Mouse (Mus musculus) lung, adult 18-20 months (tissue): ENCODE data around the gene Neu3.
A peak's percentile ranks its signal among the peaks of the same experiment; 100 is the strongest.
"Not testable (repeated sequence)": the region's sequence is repeated elsewhere in the genome, so short reads cannot be mapped to it uniquely, and the experiment has no call there.

ENCODE experiments used
- DNase-seq, 2 experiments: peaks; one replicate each; pipeline ENCODE4 v3.0.0; 2022; ENCODE audit warnings: mixed read lengths in 2 of 2

The Neu3 gene

DNA sequence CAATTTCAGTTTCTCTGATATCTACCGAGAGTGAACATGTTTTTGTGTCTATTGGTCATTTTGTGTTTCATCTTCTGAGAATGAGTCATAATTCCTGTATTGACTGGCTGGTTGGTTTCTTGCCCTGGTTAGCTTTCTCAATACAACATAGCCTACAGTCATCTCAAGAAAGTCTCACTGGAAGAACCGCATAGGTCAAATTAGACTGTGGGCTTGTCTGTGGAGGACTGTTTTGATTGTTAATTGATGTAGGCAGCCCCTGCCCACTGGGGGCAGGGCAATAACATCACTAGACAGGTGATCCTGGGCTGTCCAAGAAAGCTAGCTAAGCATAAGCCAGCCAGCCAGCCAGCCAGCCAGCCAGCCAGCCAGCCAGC, 5.6 kb upstream of the Neu3 start:
- no peak for DNase-seq

- no peak for DNase-seq
Measured at GRCm38 (mm10) chr7:99833115-99833845, 5.1 kb upstream of the Neu3 start.

GRCm38 (mm10) chr7:99826096-99826495, 2.1 kb downstream of the Neu3 start:
- DNase-seq, result no peak

DNA sequence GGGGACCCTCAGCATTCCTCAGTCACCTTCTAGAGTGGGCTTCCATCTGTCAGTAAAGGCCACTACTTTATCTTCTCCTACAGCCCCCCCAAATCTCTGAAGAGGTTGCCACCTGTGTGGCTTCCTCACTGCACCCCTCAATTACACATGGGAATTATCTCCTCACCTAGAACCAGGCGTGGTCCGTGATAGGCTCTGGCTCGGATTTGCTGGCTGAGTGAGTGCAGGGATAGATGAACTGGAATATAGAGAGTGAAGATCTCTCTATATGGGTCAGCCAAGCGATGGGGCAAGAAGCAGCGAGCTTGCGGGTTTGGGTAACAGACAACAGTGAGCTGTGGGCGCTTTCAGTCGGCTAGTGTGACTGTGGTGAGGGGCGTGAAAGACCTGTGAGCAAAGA, 2.7 kb downstream of the Neu3 start:
- no peak for DNase-seq

GRCm38 (mm10) chr7:99824649-99825483, 3.4 kb downstream of the Neu3 start:
- DNase-seq, result no peak

DNA sequence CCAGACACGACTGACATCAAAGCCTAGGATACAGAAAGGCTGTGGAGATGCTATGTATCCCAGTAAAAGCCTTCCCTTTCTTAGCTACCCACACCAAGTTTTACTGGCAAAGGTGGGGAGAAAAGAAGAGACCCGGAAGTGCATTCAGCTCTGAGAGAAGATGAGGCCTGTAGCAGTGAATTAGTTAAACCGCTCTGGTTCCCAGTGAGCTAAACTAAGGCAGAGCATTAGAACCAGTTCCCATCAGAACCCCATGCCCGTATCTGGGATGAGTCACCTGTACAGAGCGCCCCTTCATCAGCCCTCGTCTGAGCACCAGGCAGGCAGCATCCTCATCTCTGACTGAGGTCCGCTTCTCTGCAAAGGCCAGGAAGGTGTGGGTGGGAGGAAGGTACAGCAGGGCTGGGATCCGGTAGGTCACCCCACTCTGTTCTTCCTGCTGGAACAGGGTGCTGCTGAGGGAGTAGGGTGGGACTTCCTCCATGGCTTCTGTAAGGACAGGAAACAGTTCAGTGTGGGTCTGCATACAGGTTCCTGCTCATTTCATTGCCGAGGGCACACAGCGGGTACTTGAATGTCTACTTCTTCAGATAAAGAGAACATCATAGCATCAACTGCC, 5.1 kb downstream of the Neu3 start:
- DNase-seq, result no peak

DNA sequence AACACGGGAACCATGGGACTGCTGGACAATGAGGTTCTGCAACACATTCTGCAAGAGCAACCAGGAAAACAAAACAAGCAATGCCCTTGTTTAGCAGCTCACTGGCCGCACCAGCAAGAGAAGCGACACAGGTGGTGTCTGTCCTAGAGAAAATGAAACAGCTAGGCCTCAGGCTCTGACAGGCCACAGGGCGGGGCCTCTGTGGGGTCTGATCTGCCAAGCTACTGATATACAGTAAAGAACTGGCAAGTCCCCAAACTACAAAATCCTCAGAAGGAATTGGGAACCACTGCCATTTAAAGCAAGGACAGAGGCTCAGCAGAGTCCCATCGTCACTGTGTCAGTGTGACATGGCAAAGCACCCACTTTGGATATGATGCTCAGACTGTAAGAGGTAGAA, 5.8 kb downstream of the Neu3 start:
- no peak for DNase-seq

- DNase-seq, result no peak
Measured at GRCm38 (mm10) chr7:99821953-99822352, 6.3 kb downstream of the Neu3 start.

DNA sequence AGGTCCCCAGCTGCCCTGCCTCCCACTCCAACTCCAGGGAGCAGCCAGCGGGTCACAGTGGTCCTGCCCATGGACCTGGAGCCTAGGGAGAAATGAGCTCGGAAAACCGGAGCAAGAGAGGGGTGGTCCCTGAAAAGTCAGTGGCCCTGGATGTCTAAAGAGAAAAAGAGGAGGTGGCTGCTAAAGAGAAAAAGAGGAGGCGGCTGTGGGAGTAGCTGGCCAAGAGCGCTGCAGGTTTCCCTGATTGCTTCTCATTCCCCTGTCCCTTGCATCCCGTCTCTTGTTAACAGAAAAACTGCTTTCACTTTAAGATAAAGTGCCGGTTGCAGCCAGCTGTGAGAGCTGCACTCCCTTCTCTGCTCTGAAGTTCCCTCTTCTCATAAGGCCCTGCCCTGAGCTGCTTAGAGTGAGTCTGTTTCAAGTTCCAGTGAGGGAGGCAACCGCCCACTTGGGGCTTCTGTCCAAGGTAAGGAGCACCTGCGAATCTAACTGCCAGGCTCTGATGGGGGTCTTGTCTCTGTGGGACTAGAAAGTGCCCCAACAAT, 10.0 kb downstream of the Neu3 start:
- peak; percentile 38 to 54 for DNase-seq

DNA sequence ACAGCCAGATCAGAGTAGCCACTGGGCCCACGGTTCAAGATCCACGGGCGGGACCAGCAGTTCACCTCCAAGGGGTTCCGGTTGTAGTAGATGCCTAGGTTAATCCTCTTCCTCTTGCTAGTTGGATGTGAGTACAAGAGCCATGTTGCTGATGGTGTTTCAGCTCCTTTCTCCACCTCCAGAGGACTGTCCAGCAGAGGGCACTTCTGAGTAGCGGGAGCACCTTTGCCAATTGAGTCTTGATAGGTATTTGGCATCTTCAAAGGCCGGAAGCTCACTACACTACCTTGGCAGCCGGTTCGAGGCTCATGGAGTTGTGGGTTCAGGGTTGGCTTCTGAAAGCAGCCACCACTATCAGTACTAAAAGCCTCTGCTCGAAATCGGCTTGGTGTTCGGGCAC, 14.8 kb downstream of the Neu3 start:
- DNase-seq, result peak; percentile 50 to 58

DNA sequence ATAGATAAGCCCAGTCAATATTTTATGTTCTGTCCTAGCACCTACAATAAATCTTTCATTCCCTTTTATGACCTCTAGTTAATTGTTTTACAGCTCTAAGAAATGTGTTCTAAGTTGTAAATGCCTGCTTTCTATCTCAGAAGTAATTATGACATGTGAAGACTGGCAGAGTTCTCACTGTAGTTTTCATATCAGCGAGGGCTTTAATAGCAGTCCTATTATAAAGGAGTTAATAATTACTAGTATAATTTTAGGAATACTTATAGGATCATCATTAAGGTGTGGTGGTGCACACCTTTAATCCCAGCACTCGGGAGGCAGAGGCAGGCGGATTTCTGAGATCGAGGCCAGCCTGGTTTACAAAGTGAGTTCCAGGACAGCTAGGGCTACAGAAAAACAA, 16.6 kb downstream of the Neu3 start:
- no peak for DNase-seq

- DNase-seq, result no peak
Measured at GRCm38 (mm10) chr7:99810814-99811213, 17.4 kb downstream of the Neu3 start.

DNA sequence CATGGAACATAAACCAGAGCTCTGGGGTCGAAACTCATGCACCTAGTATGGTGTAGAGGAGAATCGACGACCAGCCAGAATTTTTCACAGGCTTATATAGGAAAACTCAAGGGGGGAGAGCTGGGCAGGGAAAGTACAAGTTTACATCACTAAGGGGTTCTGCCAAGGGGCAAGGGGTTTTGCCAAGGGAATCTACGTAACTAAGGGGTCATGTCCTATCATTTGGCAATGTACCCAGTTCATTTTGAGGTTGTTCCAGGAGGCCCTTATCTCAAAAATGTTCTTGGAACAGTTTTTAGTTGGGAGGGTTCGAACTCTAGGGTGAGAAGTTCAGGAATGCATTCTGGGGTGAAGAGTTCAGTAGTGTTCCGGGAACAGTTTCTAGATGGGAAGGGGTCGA, 21.2 kb downstream of the Neu3 start:
- DNase-seq, result not testable (repeated sequence)

DNA sequence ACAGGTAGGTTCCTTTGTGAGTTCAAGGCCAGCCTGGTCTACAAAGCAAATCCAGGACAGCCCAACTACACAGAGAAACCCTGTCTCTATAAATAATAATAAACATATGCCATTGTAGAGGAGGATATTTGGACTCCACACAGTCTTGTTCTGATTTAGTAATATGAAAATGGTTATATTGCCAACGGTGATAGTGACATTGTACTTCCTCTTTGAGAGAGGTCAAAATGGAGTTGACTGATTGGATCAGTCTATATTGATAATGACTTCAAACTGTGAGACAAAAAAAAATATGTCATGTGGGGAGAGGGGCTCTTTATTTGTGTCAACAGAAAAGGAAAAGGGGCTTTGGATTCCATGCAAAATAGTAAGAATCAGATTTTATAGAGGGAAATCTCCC, 22.9 kb downstream of the Neu3 start:
- DNase-seq, result no peak

GRCm38 (mm10) chr7:99804033-99804432, 24.2 kb downstream of the Neu3 start:
- DNase-seq, result not testable (repeated sequence)

- DNase-seq, result no peak
Measured at GRCm38 (mm10) chr7:99803535-99803934, 24.7 kb downstream of the Neu3 start.

- DNase-seq, result no peak
Measured at GRCm38 (mm10) chr7:99799118-99799517, 29.1 kb downstream of the Neu3 start.

- peak in 1 of 2 experiments; percentile 59 for DNase-seq
Measured at GRCm38 (mm10) chr7:99797911-99798647, 30.1 kb downstream of the Neu3 start.

DNA sequence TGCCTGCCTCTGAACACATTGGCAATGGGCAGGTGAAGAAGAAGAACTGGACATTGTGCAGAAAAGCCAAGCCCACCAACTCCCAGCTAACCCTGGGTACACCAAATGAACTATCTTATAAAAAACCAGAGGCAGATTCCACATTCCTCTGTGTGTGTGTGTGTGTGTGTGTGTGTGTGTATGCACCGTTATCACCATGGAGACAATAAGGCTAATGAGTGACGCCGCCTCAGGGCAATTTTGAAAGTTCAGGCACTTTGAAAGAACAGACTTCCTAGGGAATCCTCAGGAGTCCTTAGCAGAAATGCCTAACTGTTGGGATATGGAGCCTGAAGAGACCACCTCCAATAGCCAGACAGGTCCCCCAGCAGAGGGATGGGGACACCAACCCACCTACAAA, 31.0 kb downstream of the Neu3 start:
- DNase-seq, result no peak

DNA sequence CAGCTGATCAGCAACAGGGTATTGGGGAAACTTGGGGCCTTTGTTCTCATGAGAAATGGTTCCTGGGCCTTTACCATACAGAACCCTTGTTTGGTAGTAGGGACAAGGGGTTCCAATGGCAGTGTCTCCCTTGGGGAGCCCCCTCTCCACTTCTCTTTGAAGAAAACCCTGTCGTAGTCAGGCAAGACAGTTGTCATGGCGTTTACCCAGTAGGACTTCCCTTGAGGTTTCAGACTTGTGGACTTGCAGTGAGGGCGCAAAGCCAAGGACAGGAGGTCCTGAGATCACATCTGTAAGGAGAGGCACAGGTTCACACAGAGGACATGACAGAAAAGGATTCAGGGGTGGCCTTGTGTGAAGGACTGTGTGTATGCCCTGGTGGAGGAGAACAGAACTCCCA, 31.7 kb downstream of the Neu3 start:
- DNase-seq, result no peak

GRCm38 (mm10) chr7:99795192-99795981, 32.8 kb downstream of the Neu3 start:
- no peak for DNase-seq

- DNase-seq, result no peak
Measured at GRCm38 (mm10) chr7:99794096-99794495, 34.1 kb downstream of the Neu3 start.
